Mouse (Mus musculus) CH12.LX (cell line): ENCODE data around the gene Tsn. TPM values are rescaled to one million over a fixed set of nuclear protein-coding genes. Genes with fewer than 3 reads are reported as not detected.

Experiments
- DNase-seq: peaks from one replicate; pipeline ENCODE4 v3.0.0-alpha.2; 2013; ENCODE audit errors: extremely low read depth
- H3K27ac ChIP-seq: 2 replicates; pipeline ENCODE4 v1.5.1; 2012; ENCODE audit warnings: low read depth, mild to moderate bottlenecking, control low read depth, moderate library complexity; ENCODE audit not compliant: insufficient read depth
- H3K27me3 ChIP-seq: replicated peaks from 2 replicates; pipeline ENCODE3; 2012; ENCODE audit warnings: inconsistent platforms
- H3K36me3 ChIP-seq, 2 experiments: replicated peaks in 1 of 2; 2 replicates each; pipeline versions ENCODE3 to v1.6.1; 2012; ENCODE audit warnings: inconsistent platforms in 1 of 2, low read length in 1 of 2, mild to moderate bottlenecking in 1 of 2, mixed read lengths in 1 of 2, moderate library complexity in 1 of 2; ENCODE audit not compliant: control insufficient read depth in 1 of 2, insufficient read depth in 1 of 2
- H3K4me1 ChIP-seq, 2 experiments: 2 replicates each; pipeline ENCODE4 v1.6.1; 2012; ENCODE audit warnings: inconsistent platforms in 1 of 2, moderate library complexity in 1 of 2; ENCODE audit not compliant: insufficient read depth in 2 of 2, control insufficient read depth in 1 of 2
- H3K4me2 ChIP-seq: 2 replicates; pipeline ENCODE4 v1.6.1; 2012; ENCODE audit warnings: low read depth, mild to moderate bottlenecking, control low read depth; ENCODE audit not compliant: poor library complexity, insufficient read depth, severe bottlenecking
- H3K4me3 ChIP-seq, 3 experiments: fragments of 150-350 bp in 1 of 3; sonication (generic) in 1 of 3; replicated peaks in 1 of 3; 2 replicates each; pipeline versions ENCODE3 to v1.5.1; 2011 to 2012; ENCODE audit warnings: low read depth in 2 of 3, low read length in 2 of 3, mild to moderate bottlenecking in 2 of 3, moderate library complexity in 2 of 3, control low read depth in 1 of 3, improper control_type of control experiment in 1 of 3, inconsistent platforms in 1 of 3, mixed read lengths in 1 of 3; ENCODE audit not compliant: poor library complexity in 1 of 3
- H3K79me2 ChIP-seq: replicated peaks from 2 replicates; pipeline ENCODE4 v1.6.1; 2012; ENCODE audit warnings: mild to moderate bottlenecking, moderate library complexity; ENCODE audit not compliant: control insufficient read depth, poor library complexity, insufficient read depth, severe bottlenecking; ENCODE audit errors: extremely low read depth
- H3K9ac ChIP-seq: 2 replicates; pipeline ENCODE4 v1.6.1; 2012; ENCODE audit warnings: low read depth, mild to moderate bottlenecking, control low read depth, moderate library complexity; ENCODE audit not compliant: insufficient read depth
- H3K9me3 ChIP-seq: replicated peaks from 2 replicates; pipeline ENCODE3; 2012; ENCODE audit warnings: low read length, inconsistent platforms, mixed read lengths
- ELF1 ChIP-seq: IDR thresholded peaks from 2 replicates; pipeline ENCODE4 v1.6.1; 2014; ENCODE audit warnings: low read depth, mild to moderate bottlenecking, inconsistent platforms, low read length, improper control_type of control experiment
- GABPA ChIP-seq: IDR thresholded peaks from 2 replicates; pipeline ENCODE4 v1.6.1; 2012; ENCODE audit warnings: low read depth, low read length, improper control_type of control experiment, inconsistent platforms; ENCODE audit not compliant: insufficient replicate concordance
- JUN ChIP-seq: IDR thresholded peaks from 2 replicates; pipeline ENCODE4 v1.6.1; 2011; ENCODE audit warnings: low read depth, mild to moderate bottlenecking, low read length, improper control_type of control experiment, moderate library complexity; ENCODE audit not compliant: insufficient read depth
- MXI1 ChIP-seq: IDR thresholded peaks from 2 replicates; pipeline ENCODE4 v1.6.1; 2011; ENCODE audit warnings: mild to moderate bottlenecking, low read depth, low read length, improper control_type of control experiment
- TCF12 ChIP-seq: IDR thresholded peaks from 2 replicates; pipeline ENCODE4 v1.6.1; 2014; ENCODE audit warnings: low read depth, mild to moderate bottlenecking, inconsistent platforms, low read length, improper control_type of control experiment
- ZKSCAN1 ChIP-seq: IDR thresholded peaks from 2 replicates; pipeline ENCODE4 v1.6.1; 2012; ENCODE audit warnings: low read depth, inconsistent platforms, low read length, improper control_type of control experiment, borderline replicate concordance
- ZMIZ1 ChIP-seq: IDR thresholded peaks from 2 replicates; pipeline ENCODE4 v1.6.1; 2012; ENCODE audit warnings: low read depth, mild to moderate bottlenecking, inconsistent platforms, low read length, improper control_type of control experiment
- dilution Hi-C: fragments of 300-500 bp; cut with MboI; formaldehyde crosslinking; loops from 2 replicates; pipeline ENCODE4 v1.14.3; 2020; ENCODE audit warnings: low sequenced_read_pairs; ENCODE audit not compliant: extremely low pct_unique_long_range_greater_than_20kb, extremely low pct_ligation_motif_present
- in situ Hi-C: fragments of 300-500 bp; cut with MboI; formaldehyde crosslinking; loops from 3 replicates; pipeline ENCODE4 v1.14.3; 2019; ENCODE audit warnings: low sequenced_read_pairs, low pct_ligation_motif_present, low pct_unique_long_range_greater_than_20kb, mixed read lengths
- polyA plus RNA-seq: library from polyadenylated mRNA; unstranded; fragments of >175 nt; gene quantifications from 2 replicates; pipeline ENCODE4 v1.2.1, GENCODE M21; 2012; ENCODE audit warnings: low read depth; ENCODE audit not compliant: insufficient read length
- total RNA-seq, 2 experiments: library from RNA; depleted of rRNA; stranded (reverse); fragments of 300-350 nt in 1 of 2; fragments of >200 nt in 1 of 2; gene quantifications; 2 replicates each; pipeline ENCODE4 v1.2.3; 2012 to 2014

Tsn gene
- total and polyA plus RNA-seq, 3 experiments: 147 to 196 (median 158) TPM

DNA sequence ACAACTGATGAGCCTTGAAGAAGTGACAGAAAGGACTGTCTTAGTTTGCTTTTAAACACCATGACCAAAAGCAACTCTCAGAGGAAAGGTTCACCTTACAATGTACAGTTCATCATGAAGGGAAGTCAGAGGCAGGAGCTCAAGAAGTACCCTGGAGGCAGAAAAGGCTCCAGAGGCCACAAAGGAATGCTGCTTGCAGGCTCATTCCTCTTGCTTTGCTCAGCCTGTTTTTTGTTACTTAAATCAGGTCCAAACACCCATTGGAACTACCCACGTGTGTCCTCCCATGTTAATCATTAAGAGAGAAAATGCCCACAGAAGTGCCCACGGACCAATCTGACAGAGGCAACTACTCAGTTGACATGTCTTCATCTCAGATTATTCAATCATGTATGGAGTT lies 59.6 kb downstream of the Tsn start:
- Histone ChIP-seq H3K79me2 (no peaks in the 10 kb centered on the region), H3K27me3 (peaks cover 37% of the 10 kb centered on the region), H3K36me3 (no peaks in the 10 kb centered on the region), H3K4me2 (no peak overlapping the region), H3K9ac (no peak overlapping the region), H3K4me3 (no peak overlapping the region), H3K27ac (no peak overlapping the region), H3K4me1 (no peaks in the 10 kb centered on the region), H3K9me3 (no peaks in the 10 kb centered on the region)
- TF ChIP-seq ELF1: no peak
- TF ChIP-seq ZMIZ1: no peak
- TF ChIP-seq ZKSCAN1: no peak
- no peak for TF ChIP-seq TCF12
- TF ChIP-seq GABPA: no peak
- TF ChIP-seq MXI1: no peak
- TF ChIP-seq JUN: no peak
- in situ Hi-C loops (no loop called here), dilution Hi-C loops (no loop called here)
- DNase-seq: no peak

Other genes starting within 250 kb of the Tsn start
- not detected in 2 replicates for gene Gm29106, start 135.2 kb downstream of the Tsn start, total RNA-seq (2012; rRNA removed)
- not detected in 2 replicates for gene Gm29106, start 135.2 kb downstream of the Tsn start, total RNA-seq (2014; rRNA removed)
- not detected in 2 replicates for gene Gm29106, start 135.2 kb downstream of the Tsn start, polyA plus RNA-seq
- 74.2 and 110 TPM in 2 replicates for gene Nifk, start 10.1 kb upstream of the Tsn start, total RNA-seq (2012; rRNA removed)
- 219 and 237 TPM in 2 replicates for gene Nifk, start 10.1 kb upstream of the Tsn start, total RNA-seq (2014; rRNA removed)
- 144 and 162 TPM in 2 replicates for gene Nifk, start 10.1 kb upstream of the Tsn start, polyA plus RNA-seq
- gene Clasp1, start 77.3 kb upstream of the Tsn start, total RNA-seq (2012; rRNA removed): 42.2 and 42.9 TPM in 2 replicates
- gene Clasp1, start 77.3 kb upstream of the Tsn start, total RNA-seq (2014; rRNA removed): 31.8 and 32.0 TPM in 2 replicates
- 51.3 and 53.2 TPM in 2 replicates for gene Clasp1, start 77.3 kb upstream of the Tsn start, polyA plus RNA-seq